7 mouse cellular contexts compared by ENCODE assay signal in the genomic region with DNA sequence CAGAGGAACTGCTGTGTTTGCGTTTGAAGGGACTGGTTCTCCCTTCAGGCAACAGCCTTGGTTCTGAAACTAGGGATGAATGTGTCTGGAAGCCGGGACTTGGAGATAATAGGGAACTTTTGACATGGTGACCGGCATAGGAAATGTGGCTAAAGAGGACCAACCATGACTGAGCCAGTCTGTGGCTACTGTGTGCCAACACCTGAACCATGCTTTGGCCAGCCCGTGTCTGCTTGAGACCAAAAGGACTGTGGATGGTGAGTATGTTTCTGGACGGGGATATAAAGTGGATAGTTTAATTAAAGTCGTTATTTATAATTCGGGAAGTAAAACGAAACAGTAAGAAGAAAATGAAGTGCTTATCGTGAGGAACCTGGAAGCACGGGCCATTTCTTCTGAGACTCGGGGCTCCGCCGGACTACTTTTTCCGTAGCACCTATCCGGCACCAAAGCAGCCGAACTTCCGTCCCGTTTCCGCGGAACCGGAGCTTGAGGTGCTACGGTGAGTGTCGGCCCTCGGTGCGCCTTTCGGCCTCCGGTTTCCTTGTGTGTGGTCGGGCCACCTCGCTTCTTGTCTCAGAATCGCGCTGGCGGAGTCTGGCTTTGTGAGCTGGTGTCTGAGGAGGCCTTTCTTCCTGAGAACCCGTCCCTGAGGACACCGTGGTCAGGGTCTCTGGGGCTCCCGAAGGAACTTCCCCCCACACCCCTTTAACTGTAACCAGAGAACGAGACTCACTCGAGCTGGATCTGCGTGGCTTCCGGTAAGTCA. TPM values are rescaled to one million over a fixed set of nuclear protein-coding genes. Genes with fewer than 3 reads are reported as not detected.
DNase-seq lines count a peak whose midpoint lies in the region; ATAC-seq lines count a peak whose summit lies in the region.

A gene (plus strand): TSS at position 462 of the 769 bp plus-strand sequence.

- intact Hi-C loops in gastrocnemius, postnatal 14 days (cut with DNase I; ENCODE audit: low total_unique reads), result no loop called here
- intact Hi-C loops in left cerebral cortex, postnatal 14 days (cut with DNase I), result loop anchor here (10.0 kb wide), 1 partner anchor 307 kb away; a partner anchor contains a TSS

- peak; percentile 78 for ATAC-seq in inflammation-experienced regulatory T-cells, adult 6 months

- peak; percentile 80 to 96 for DNase-seq in adrenal gland, adult (ENCODE audit: inconsistent age in 2 of 2, low spot score in 1 of 2)
- peak; percentile 87 for DNase-seq in embryo, embryonic 10.5 days (ENCODE audit: low spot score)
- DNase-seq in gastrocnemius, postnatal 14 days, result peak; percentile 76
- DNase-seq in left cerebral cortex, postnatal 14 days (ENCODE audit: low spot score in 2 of 2), result peak; percentile 62 to 85
- peak; percentile 83 for DNase-seq in mesoderm, embryonic 11.5 days (ENCODE audit: low read depth, low spot score)
- peak; percentile 80 for DNase-seq in right cerebral cortex, postnatal 4 days

RNA-seq across cellular contexts. Expression of the gene that starts here (rescaled TPM):
- total RNA-seq in gastrocnemius, postnatal 14 days (2021), result 10 to 100 TPM; 18.9 to 20.1 TPM
- polyA plus RNA-seq in inflammation-experienced regulatory T-cells, adult 6 months (2017; shearing (Covaris generic)), result 10 to 100 TPM; 28.5 to 34.5 (median 31.8) TPM
- total RNA-seq in left cerebral cortex, postnatal 14 days (2021), result 10 to 100 TPM; 33.3 to 34.5 TPM

Comparison
In these comparisons a context has a peak if more than half of its experiments do, and no peak if none do; other contexts are left out.
1. Peak in every context shown above with its lines: DNase-seq and ATAC-seq.